Mouse (Mus musculus) embryonic facial prominence, embryonic 12.5 days (tissue): Measurements from ENCODE around the gene B4galnt2. TPM values are rescaled to one million over a fixed set of nuclear protein-coding genes. Genes with fewer than 3 reads are reported as not detected.
"Not testable (repeated sequence)": the region's sequence is repeated elsewhere in the genome, so short reads cannot be mapped to it uniquely, and the experiment has no call there.

Source experiments
- ATAC-seq: fragments of 200-750 bp; cut with Nextera tagmentation; 2 replicates; pipeline ENCODE4 v1.8.0; 2017; ENCODE audit not compliant: insufficient number of reproducible peaks, insufficient read depth, low FRiP score, low TSS enrichment
- H3K27ac ChIP-seq: fragments of 300-500 bp; sonication (generic); 2 replicates; pipeline ENCODE4 v1.5.1; 2016; ENCODE audit warnings: mild to moderate bottlenecking
- H3K27me3 ChIP-seq: fragments of 300-500 bp; sonication (generic); 2 replicates; pipeline ENCODE4 v1.6.1; 2016; ENCODE audit warnings: mild to moderate bottlenecking, moderate library complexity
- H3K36me3 ChIP-seq: fragments of 300-500 bp; sonication (generic); 2 replicates; pipeline ENCODE4 v1.6.1; 2016; ENCODE audit warnings: mild to moderate bottlenecking
- H3K4me1 ChIP-seq: fragments of 300-500 bp; sonication (generic); 2 replicates; pipeline ENCODE4 v1.6.1; 2016
- H3K4me2 ChIP-seq: fragments of 300-500 bp; sonication (generic); replicated peaks from 2 replicates; pipeline ENCODE4 v1.6.1; 2016; ENCODE audit warnings: mild to moderate bottlenecking, moderate library complexity
- H3K4me3 ChIP-seq: fragments of 300-500 bp; sonication (generic); 2 replicates; pipeline ENCODE4 v1.5.1; 2016; ENCODE audit warnings: mild to moderate bottlenecking
- H3K9ac ChIP-seq: fragments of 300-500 bp; sonication (generic); 2 replicates; pipeline ENCODE4 v1.6.1; 2016; ENCODE audit warnings: mild to moderate bottlenecking, moderate library complexity
- H3K9me3 ChIP-seq: fragments of 300-500 bp; sonication (generic); 2 replicates; pipeline ENCODE4 v1.6.1; 2016; ENCODE audit warnings: mild to moderate bottlenecking, moderate library complexity
- WGBS: fragments of 180-500 bp; shearing (Covaris S2); methylation state at CpG from one replicate; pipeline ENCODE4 v1.1.7; 2016; 5-methylcytosine and 5-hydroxymethylcytosine counted together
- polyA plus RNA-seq: library from polyadenylated mRNA; unstranded; fragments of >200 nt; fragmentation: Nextera tagmentation; extraction: Ambion mirVana; gene quantifications from 2 replicates; pipeline ENCODE4 v1.2.1, GENCODE M21; 2016

B4galnt2 gene
- polyA plus RNA-seq: not detected in 2 replicates

GRCm38 (mm10) chr11:95914571-95914991, at the start of gene B4galnt2:
Gene B4galnt2 (minus strand): TSS chr11:95914891.
- Histone ChIP-seq H3K4me1 (peaks cover 10% of the 10 kb centered on the region), H3K36me3 (no peaks in the 10 kb centered on the region), H3K4me2 (peak within 1 kb of the TSS; percentile 34), H3K4me3 (peak within 1 kb of the TSS; percentile 16), H3K27me3 (peaks cover 76% of the 10 kb centered on the region), H3K27ac (no peak within 1 kb of the TSS), H3K9ac (no peak within 1 kb of the TSS), H3K9me3 (no peaks in the 10 kb centered on the region)
- WGBS: 2% methylated on average over 35 of the region's 35 CpGs
- no peak for ATAC-seq

GRCm38 (mm10) chr11:95963304-95963703, 48.6 kb upstream of the B4galnt2 start:
- Histone ChIP-seq H3K9ac (no peak overlapping the region), H3K27ac (no peak overlapping the region), H3K4me1 (peaks cover 2% of the 10 kb centered on the region; the same call in 1 of the 2 replicates), H3K27me3 (no peaks in the 10 kb centered on the region), H3K36me3 (peaks cover 90% of the 10 kb centered on the region), H3K4me2 (no peak overlapping the region), H3K9me3 (no peaks in the 10 kb centered on the region), H3K4me3 (no peak overlapping the region)
- ATAC-seq: no peak
- 71% methylated on average over 7 of the region's 7 CpGs for WGBS

- Histone ChIP-seq H3K4me2 (no peak overlapping the region), H3K4me3 (no peak overlapping the region), H3K36me3 (peaks cover 48% of the 10 kb centered on the region), H3K4me1 (peaks cover 4% of the 10 kb centered on the region; the same call in 1 of the 2 replicates), H3K27me3 (no peaks in the 10 kb centered on the region), H3K9ac (no peak overlapping the region; the same call in 1 of the 2 replicates), H3K9me3 (no peaks in the 10 kb centered on the region), H3K27ac (no peak overlapping the region)
- WGBS: 62% methylated on average over 6 of the region's 6 CpGs
- ATAC-seq: no peak
Measured at GRCm38 (mm10) chr11:95959152-95959551, 44.5 kb upstream of the B4galnt2 start.

GRCm38 (mm10) chr11:95958251-95958650, 43.6 kb upstream of the B4galnt2 start:
- peaks cover 4% of the 10 kb centered on the region; the same call in 1 of the 2 replicates for H3K4me1 ChIP-seq
- H3K27ac ChIP-seq: no peak overlapping the region
- no peaks in the 10 kb centered on the region for H3K9me3 ChIP-seq
- no peak overlapping the region for H3K4me3 ChIP-seq
- ATAC-seq: no peak
- H3K4me2 ChIP-seq: no peak overlapping the region
- H3K27me3 ChIP-seq: no peaks in the 10 kb centered on the region
- no peak overlapping the region for H3K9ac ChIP-seq
- peaks cover 41% of the 10 kb centered on the region for H3K36me3 ChIP-seq
- 67% methylated on average over 9 of the region's 9 CpGs for WGBS

- Histone ChIP-seq H3K27me3 (no peaks in the 10 kb centered on the region), H3K9me3 (no peaks in the 10 kb centered on the region), H3K4me2 (no peak overlapping the region), H3K4me1 (peaks cover 4% of the 10 kb centered on the region; the same call in 1 of the 2 replicates), H3K4me3 (no peak overlapping the region), H3K36me3 (peaks cover 33% of the 10 kb centered on the region), H3K9ac (no peak overlapping the region), H3K27ac (no peak overlapping the region)
- 78% methylated on average over 7 of the region's 7 CpGs for WGBS
- no peak for ATAC-seq
Measured at GRCm38 (mm10) chr11:95957407-95957806, 42.7 kb upstream of the B4galnt2 start.

GRCm38 (mm10) chr11:95953313-95953712, 38.6 kb upstream of the B4galnt2 start:
- Histone ChIP-seq H3K4me2 (no peak overlapping the region), H3K9ac (no peak overlapping the region), H3K9me3 (no peaks in the 10 kb centered on the region), H3K4me3 (no peak overlapping the region), H3K4me1 (peaks cover 2% of the 10 kb centered on the region; the same call in 1 of the 2 replicates), H3K27ac (no peak overlapping the region), H3K27me3 (no peaks in the 10 kb centered on the region), H3K36me3 (peaks cover under 1% of the 10 kb centered on the region; the same call in 1 of the 2 replicates)
- 85% methylated on average over 5 of the region's 5 CpGs for WGBS
- ATAC-seq: no peak

GRCm38 (mm10) chr11:95945838-95946472, 31.3 kb upstream of the B4galnt2 start:
- Histone ChIP-seq H3K9me3 (no peaks in the 10 kb centered on the region), H3K27me3 (no peaks in the 10 kb centered on the region), H3K27ac (no peak overlapping the region), H3K9ac (no peak overlapping the region), H3K4me3 (no peak overlapping the region), H3K4me1 (no peaks in the 10 kb centered on the region), H3K4me2 (no peak overlapping the region), H3K36me3 (no peaks in the 10 kb centered on the region)
- WGBS: 60% methylated on average over 13 of the region's 13 CpGs
- no peak for ATAC-seq

GRCm38 (mm10) chr11:95939828-95940507, 25.3 kb upstream of the B4galnt2 start:
- Histone ChIP-seq H3K36me3 (no peaks in the 10 kb centered on the region), H3K9ac (no peak overlapping the region), H3K4me1 (no peaks in the 10 kb centered on the region), H3K27ac (no peak overlapping the region), H3K4me2 (no peak overlapping the region), H3K27me3 (no peaks in the 10 kb centered on the region), H3K4me3 (no peak overlapping the region), H3K9me3 (no peaks in the 10 kb centered on the region)
- no peak for ATAC-seq
- WGBS: 31% methylated on average over 11 of the region's 11 CpGs

- no peaks in the 10 kb centered on the region for H3K27me3 ChIP-seq
- no peak for ATAC-seq
- H3K9me3 ChIP-seq: no peaks in the 10 kb centered on the region
- H3K4me1 ChIP-seq: no peaks in the 10 kb centered on the region
- 86% methylated on average over 6 of the region's 6 CpGs for WGBS
- H3K27ac ChIP-seq: no peak overlapping the region
- H3K4me3 ChIP-seq: no peak overlapping the region
- H3K4me2 ChIP-seq: no peak overlapping the region
- no peaks in the 10 kb centered on the region for H3K36me3 ChIP-seq
- H3K9ac ChIP-seq: no peak overlapping the region
Measured at GRCm38 (mm10) chr11:95936409-95936808, 21.7 kb upstream of the B4galnt2 start.

- H3K9ac ChIP-seq, H3K4me3 ChIP-seq, H3K27me3 ChIP-seq, ATAC-seq, H3K27ac ChIP-seq, H3K9me3 ChIP-seq, H3K4me2 ChIP-seq, H3K36me3 ChIP-seq, H3K4me1 ChIP-seq: not testable (repeated sequence)
- 89% methylated on average over 8 of the region's 10 CpGs for WGBS
Measured at GRCm38 (mm10) chr11:95932168-95932567, 17.5 kb upstream of the B4galnt2 start.

GRCm38 (mm10) chr11:95926398-95926797, 11.7 kb upstream of the B4galnt2 start:
- H3K27ac ChIP-seq: no peak overlapping the region
- peaks cover 13% of the 10 kb centered on the region for H3K27me3 ChIP-seq
- 73% methylated on average over 4 of the region's 4 CpGs for WGBS
- no peak for ATAC-seq
- H3K4me1 ChIP-seq: no peaks in the 10 kb centered on the region
- no peak overlapping the region for H3K9ac ChIP-seq
- no peaks in the 10 kb centered on the region for H3K36me3 ChIP-seq
- H3K9me3 ChIP-seq: peaks cover 10% of the 10 kb centered on the region
- H3K4me2 ChIP-seq: no peak overlapping the region
- H3K4me3 ChIP-seq: no peak overlapping the region

- ATAC-seq: no peak
- no peak overlapping the region for H3K9ac ChIP-seq
- 90% methylated on average over 5 of the region's 5 CpGs for WGBS
- H3K36me3 ChIP-seq: no peaks in the 10 kb centered on the region
- H3K4me1 ChIP-seq: no peaks in the 10 kb centered on the region
- no peak overlapping the region for H3K27ac ChIP-seq
- peaks cover 10% of the 10 kb centered on the region for H3K9me3 ChIP-seq
- no peak overlapping the region for H3K4me2 ChIP-seq
- H3K4me3 ChIP-seq: no peak overlapping the region
- peaks cover 18% of the 10 kb centered on the region for H3K27me3 ChIP-seq
Measured at GRCm38 (mm10) chr11:95925976-95926375, 11.3 kb upstream of the B4galnt2 start.
